Mouse (Mus musculus) liver, embryonic 15.5 days (tissue): ENCODE measurements around the gene Adgrf5. TPM values are rescaled to one million over a fixed set of nuclear protein-coding genes. Genes with fewer than 3 reads are reported as not detected.

Experiments used
- ATAC-seq: fragments of 200-750 bp; cut with Nextera tagmentation; 2 replicates; pipeline ENCODE4 v1.8.0; 2017; ENCODE audit warnings: moderate number of reproducible peaks, mild to moderate bottlenecking, moderate library complexity; ENCODE audit not compliant: insufficient read depth
- H3K27ac ChIP-seq: fragments of 300-500 bp; sonication (generic); replicated peaks from 2 replicates; pipeline ENCODE4 v1.5.1; 2015; ENCODE audit warnings: mild to moderate bottlenecking, inconsistent platforms
- H3K27me3 ChIP-seq: fragments of 300-500 bp; sonication (generic); 2 replicates; pipeline ENCODE4 v1.6.1; 2015; ENCODE audit warnings: mild to moderate bottlenecking, inconsistent platforms
- H3K36me3 ChIP-seq: fragments of 300-500 bp; sonication (generic); replicated peaks from 2 replicates; pipeline ENCODE4 v1.6.1; 2015; ENCODE audit warnings: moderate library complexity, mild to moderate bottlenecking, inconsistent platforms
- H3K4me1 ChIP-seq: fragments of 300-500 bp; sonication (generic); replicated peaks from 2 replicates; pipeline ENCODE4 v1.6.1; 2015; ENCODE audit warnings: inconsistent platforms
- H3K4me2 ChIP-seq: fragments of 300-500 bp; sonication (generic); 2 replicates; pipeline ENCODE4 v1.6.1; 2015; ENCODE audit warnings: moderate library complexity, mild to moderate bottlenecking, inconsistent platforms
- H3K4me3 ChIP-seq: fragments of 300-500 bp; sonication (generic); replicated peaks from 2 replicates; pipeline ENCODE4 v1.5.1; 2015; ENCODE audit warnings: mild to moderate bottlenecking, inconsistent platforms
- H3K9ac ChIP-seq: fragments of 300-500 bp; sonication (generic); 2 replicates; pipeline ENCODE4 v1.6.1; 2015; ENCODE audit warnings: moderate library complexity, mild to moderate bottlenecking, inconsistent platforms
- H3K9me3 ChIP-seq: fragments of 300-500 bp; sonication (generic); replicated peaks from 2 replicates; pipeline ENCODE4 v1.6.1; 2016; ENCODE audit warnings: inconsistent platforms
- WGBS: fragments of 180-500 bp; shearing (Covaris S2); methylation state at CpG from one replicate; pipeline ENCODE4 v1.1.7; 2015; ENCODE audit warnings: mixed read lengths; ENCODE audit not compliant: insufficient replicate concordance; 5-methylcytosine and 5-hydroxymethylcytosine counted together
- polyA plus RNA-seq: library from polyadenylated mRNA; unstranded; fragments of >200 nt; fragmentation: Nextera tagmentation; extraction: Ambion mirVana; gene quantifications from 2 replicates; pipeline ENCODE4 v1.2.1, GENCODE M21; 2015

Adgrf5 gene
- polyA plus RNA-seq, 1 experiment from 2014 or later: 2.6 TPM

- H3K27me3 ChIP-seq: no peaks in the 10 kb centered on the region
- no peaks in the 10 kb centered on the region for H3K9me3 ChIP-seq
- no peak overlapping the region for H3K9ac ChIP-seq
- H3K27ac ChIP-seq: no peak overlapping the region
- 14% methylated on average over 3 of the region's 3 CpGs for WGBS
- no peak for ATAC-seq
- H3K4me3 ChIP-seq: no peak overlapping the region
- no peak overlapping the region for H3K4me2 ChIP-seq
- no peaks in the 10 kb centered on the region for H3K36me3 ChIP-seq
- H3K4me1 ChIP-seq: no peaks in the 10 kb centered on the region
These were observed 141.0 kb downstream of the Adgrf5 start for GRCm38 (mm10) chr17:43501223-43501622.

- Histone ChIP-seq H3K9me3 (no peaks in the 10 kb centered on the region), H3K4me2 (no peak overlapping the region), H3K27me3 (no peaks in the 10 kb centered on the region), H3K36me3 (no peaks in the 10 kb centered on the region), H3K4me3 (no peak overlapping the region), H3K4me1 (no peaks in the 10 kb centered on the region), H3K27ac (no peak overlapping the region), H3K9ac (no peak overlapping the region)
- no peak for ATAC-seq
- WGBS: 75% methylated on average over 5 of the region's 5 CpGs
These were observed 141.4 kb downstream of the Adgrf5 start for GRCm38 (mm10) chr17:43501631-43502030.

GRCm38 (mm10) chr17:43502592-43502991 lies 142.3 kb downstream of the Adgrf5 start, which contains the start of gene Mep1a:
Gene Mep1a (minus strand): TSS chr17:43502812.
- no peaks in the 10 kb centered on the region for H3K9me3 ChIP-seq
- no peak within 1 kb of the TSS for H3K4me3 ChIP-seq
- no peak within 1 kb of the TSS for H3K4me2 ChIP-seq
- no peak within 1 kb of the TSS for H3K27ac ChIP-seq
- H3K36me3 ChIP-seq: no peaks in the 10 kb centered on the region
- H3K27me3 ChIP-seq: no peaks in the 10 kb centered on the region
- H3K9ac ChIP-seq: no peak within 1 kb of the TSS
- no peaks in the 10 kb centered on the region for H3K4me1 ChIP-seq
- WGBS: 79% methylated on average over 9 of the region's 9 CpGs
- ATAC-seq: no peak

- no peaks in the 10 kb centered on the region for H3K9me3 ChIP-seq
- no peak overlapping the region for H3K4me3 ChIP-seq
- no peak overlapping the region for H3K9ac ChIP-seq
- WGBS: 36% methylated on average over 4 of the region's 4 CpGs
- H3K27me3 ChIP-seq: no peaks in the 10 kb centered on the region
- no peaks in the 10 kb centered on the region for H3K36me3 ChIP-seq
- no peak overlapping the region for H3K27ac ChIP-seq
- no peak for ATAC-seq
- H3K4me1 ChIP-seq: no peaks in the 10 kb centered on the region
- no peak overlapping the region for H3K4me2 ChIP-seq
These were observed 143.8 kb downstream of the Adgrf5 start for GRCm38 (mm10) chr17:43503861-43504593.

- H3K4me3 ChIP-seq: no peak overlapping the region
- no peak overlapping the region for H3K27ac ChIP-seq
These were observed 144.3 kb downstream of the Adgrf5 start for GRCm38 (mm10) chr17:43504594-43504934.

More at GRCm38 (mm10) chr17:43504594-43504934, 144.3 kb downstream of the Adgrf5 start:
- no peaks in the 10 kb centered on the region for H3K4me1 ChIP-seq
- no peaks in the 10 kb centered on the region for H3K36me3 ChIP-seq
- H3K9me3 ChIP-seq: no peaks in the 10 kb centered on the region
- no peak for ATAC-seq
- no peak overlapping the region for H3K4me2 ChIP-seq
- WGBS: 65% methylated on average over 6 of the region's 6 CpGs
- no peak overlapping the region for H3K9ac ChIP-seq
- H3K27me3 ChIP-seq: no peaks in the 10 kb centered on the region

Other genes with a start within 250 kb of the Adgrf5 start
- gene Adgrf1, start 90.1 kb upstream of the Adgrf5 start, polyA plus RNA-seq: 0.64 and 0.68 TPM in 2 replicates
- 0.03 and 0.08 TPM in 2 replicates for gene Mep1a, start 142.4 kb downstream of the Adgrf5 start, polyA plus RNA-seq
- gene Ankrd66, start 183.2 kb downstream of the Adgrf5 start, polyA plus RNA-seq: not detected in 2 replicates
- 22.6 and 28.1 TPM in 2 replicates for gene Pla2g7, start 207.6 kb downstream of the Adgrf5 start, polyA plus RNA-seq